Mouse (Mus musculus): Measurements from ENCODE around the gene Tyrobp.
A peak's percentile ranks its signal among the peaks of the same experiment; 100 is the strongest.

Tyrobp gene

GRCm38 (mm10) chr7:30413596-30413995 is at the start of gene Tyrobp:
Gene Tyrobp, plus strand, starts transcription at chr7:30413760.
- DNase-seq (ENCODE audit: low spot score): no peak

GRCm38 (mm10) chr7:30367466-30367865 is 46.1 kb upstream of the Tyrobp start:
- no peak for DNase-seq (ENCODE audit: low spot score)

- DNase-seq (ENCODE audit: low spot score): peak; percentile 91
Measured at GRCm38 (mm10) chr7:30373501-30373962, 40.0 kb upstream of the Tyrobp start.

DNA sequence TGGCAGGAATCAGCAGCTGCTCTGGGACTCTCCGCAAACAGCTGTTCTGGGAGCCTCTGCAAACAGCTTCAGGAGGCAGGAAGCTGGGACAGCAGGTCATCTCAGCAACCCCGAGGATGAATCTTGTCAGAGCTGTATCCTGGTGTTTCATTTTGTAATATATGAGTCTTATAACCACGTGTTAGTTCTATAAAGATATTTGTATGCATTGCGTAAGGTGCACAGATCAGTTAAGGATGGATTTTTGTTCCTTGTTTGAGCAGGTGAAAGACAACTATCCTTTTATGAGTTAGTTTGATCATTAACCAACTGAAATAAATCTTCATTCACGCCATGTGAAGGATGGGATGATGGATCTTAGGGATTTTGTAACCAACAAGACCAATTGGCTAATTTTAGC is 33.5 kb upstream of the Tyrobp start:
- DNase-seq (ENCODE audit: low spot score): no peak

- no peak for DNase-seq (ENCODE audit: low spot score)
Measured at GRCm38 (mm10) chr7:30384106-30384505, 29.5 kb upstream of the Tyrobp start.

DNA sequence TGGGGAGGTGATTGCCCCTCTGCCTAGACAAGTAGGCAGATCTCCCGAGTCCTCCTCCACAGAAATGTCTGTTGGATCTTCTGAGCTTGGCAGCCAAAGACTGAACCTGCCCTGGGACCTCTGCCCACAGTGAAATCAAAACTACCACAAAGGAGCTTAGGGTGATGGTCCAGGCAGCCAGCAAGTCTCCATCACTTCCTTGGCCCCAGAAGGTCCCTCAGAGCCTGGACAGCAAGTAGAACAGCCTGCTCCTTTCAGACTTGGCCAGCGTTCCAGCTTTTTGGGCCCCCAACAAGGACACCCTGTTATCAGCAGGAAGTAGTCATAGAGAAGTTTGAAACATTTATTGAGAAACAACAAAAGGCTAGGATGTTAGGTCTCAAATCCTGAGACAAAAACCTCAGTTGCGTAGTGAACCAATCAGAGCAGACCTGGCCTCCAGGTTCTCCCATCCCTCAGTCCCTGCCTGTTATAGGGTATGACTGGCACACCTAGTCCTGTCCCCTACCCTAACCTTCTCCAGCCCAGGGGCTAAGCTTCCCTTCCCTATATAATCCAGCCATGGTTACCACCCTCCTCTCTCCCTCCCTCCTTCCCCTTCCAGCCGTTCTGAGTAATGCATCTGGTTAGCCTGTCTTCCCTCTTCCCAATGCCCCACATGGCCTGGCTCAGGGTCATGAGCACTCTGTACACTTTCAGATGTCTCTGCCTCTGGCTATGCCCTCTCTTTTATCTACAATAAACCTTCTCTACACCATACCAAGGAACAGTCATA is 20.6 kb upstream of the Tyrobp start:
- DNase-seq (ENCODE audit: low spot score): no peak

DNA sequence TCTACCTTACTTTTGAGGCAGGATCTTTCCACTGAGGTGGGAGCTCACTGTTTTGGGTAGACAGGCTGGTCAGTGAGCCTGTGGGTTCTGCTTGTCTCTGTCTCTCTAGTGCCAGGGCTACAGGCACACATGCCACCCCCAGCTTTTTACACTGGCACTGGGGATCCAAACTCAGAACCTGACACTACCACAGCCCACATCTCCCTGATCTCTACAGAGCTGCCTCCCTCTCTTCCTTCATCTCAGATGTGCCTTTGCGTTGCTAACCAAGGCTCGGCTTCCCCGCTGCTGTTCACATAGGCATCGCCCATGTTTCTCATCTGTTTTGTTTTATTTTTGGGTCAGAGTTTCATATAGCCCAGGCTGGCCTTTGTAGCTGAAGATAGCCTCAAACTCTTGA is 19.9 kb upstream of the Tyrobp start:
- DNase-seq (ENCODE audit: low spot score): no peak

GRCm38 (mm10) chr7:30394379-30394778 is 19.2 kb upstream of the Tyrobp start:
- no peak for DNase-seq (ENCODE audit: low spot score)

- DNase-seq (ENCODE audit: low spot score): no peak
Measured at GRCm38 (mm10) chr7:30394871-30395270, 18.7 kb upstream of the Tyrobp start.

- DNase-seq (ENCODE audit: low spot score): no peak
Measured at GRCm38 (mm10) chr7:30399671-30400070, 13.9 kb upstream of the Tyrobp start.

DNA sequence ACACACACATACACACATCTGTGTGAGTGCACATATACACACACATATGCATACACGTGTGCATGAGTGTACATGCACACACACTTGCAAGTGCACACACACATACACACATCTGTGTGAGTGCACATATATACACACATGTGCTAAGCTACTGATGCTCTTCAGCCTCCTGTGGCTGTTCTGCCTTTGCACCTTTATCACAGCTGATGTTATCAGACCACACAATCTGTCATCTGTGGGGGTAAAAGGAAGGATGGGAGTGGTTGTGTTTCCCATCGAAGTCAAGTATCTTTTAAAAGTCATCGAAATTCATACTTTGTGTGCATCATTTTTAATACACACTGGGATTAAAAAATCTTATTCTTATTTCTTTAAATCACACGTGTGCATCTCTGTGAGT is 11.2 kb upstream of the Tyrobp start:
- no peak for DNase-seq (ENCODE audit: low spot score)

GRCm38 (mm10) chr7:30408639-30409038 is 4.9 kb upstream of the Tyrobp start:
- no peak for DNase-seq (ENCODE audit: low spot score)

DNA sequence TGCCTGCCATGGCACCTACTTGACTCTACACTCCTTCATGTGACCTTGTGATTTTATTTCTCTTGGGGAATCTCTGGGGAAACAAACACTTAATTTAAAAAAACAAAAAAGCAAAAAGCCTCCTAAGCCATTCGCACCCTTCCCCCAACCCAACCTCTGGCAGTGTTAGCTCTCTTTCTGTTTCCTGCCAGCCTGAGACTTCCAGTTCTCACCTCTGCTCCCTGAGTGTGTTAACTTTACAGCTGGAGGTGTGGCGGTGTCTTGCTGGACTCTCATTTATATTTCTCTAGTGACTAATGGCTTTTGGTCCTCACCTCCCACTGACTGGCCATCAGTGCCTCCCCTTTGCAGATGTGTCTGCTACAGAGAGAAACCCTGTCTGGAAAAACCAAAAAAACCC is 3.8 kb upstream of the Tyrobp start:
- no peak for DNase-seq (ENCODE audit: low spot score)

DNA sequence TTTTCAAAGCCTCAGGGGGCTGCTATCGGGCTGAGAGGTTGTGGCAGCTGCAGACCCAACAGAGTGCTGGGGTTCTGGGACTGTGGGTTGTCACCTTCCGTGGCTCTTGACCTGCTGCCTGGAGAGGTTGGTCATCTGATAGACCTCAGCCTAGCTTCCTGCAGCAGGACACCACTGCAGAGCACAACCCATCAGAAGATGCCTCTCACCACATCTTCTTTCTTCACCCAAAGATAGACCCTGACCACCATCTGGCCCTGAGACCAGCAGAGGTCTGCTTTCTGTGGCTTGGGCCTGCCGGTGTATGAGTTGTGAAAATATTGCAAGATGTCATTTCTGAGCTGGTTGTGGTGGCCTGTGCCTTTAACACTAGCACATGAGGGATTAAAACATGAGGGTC is 2.5 kb upstream of the Tyrobp start:
- no peak for DNase-seq (ENCODE audit: low spot score)

GRCm38 (mm10) chr7:30412735-30413147 is 819 bp upstream of the Tyrobp start:
- no peak for DNase-seq (ENCODE audit: low spot score)

DNA sequence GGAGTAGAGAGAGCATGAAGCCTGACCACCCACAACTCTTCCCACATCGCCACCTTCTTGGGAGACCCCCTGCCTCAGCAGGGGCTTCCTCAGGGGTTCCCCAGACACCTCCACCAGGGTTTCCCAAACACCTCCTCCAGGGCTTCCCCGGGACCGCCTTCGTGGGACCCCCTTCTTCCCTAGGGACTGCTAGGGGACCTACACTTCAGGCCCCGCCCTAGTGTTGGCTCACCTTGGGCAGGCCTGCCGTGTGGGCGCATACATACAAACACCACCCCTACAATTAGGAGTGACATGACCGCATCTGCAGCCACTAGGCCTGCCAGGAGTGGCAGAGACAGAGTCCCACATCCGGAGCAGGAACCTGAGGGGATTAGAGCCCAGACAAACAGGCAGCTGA is 4.3 kb downstream of the Tyrobp start:
- DNase-seq (ENCODE audit: low spot score): no peak

DNA sequence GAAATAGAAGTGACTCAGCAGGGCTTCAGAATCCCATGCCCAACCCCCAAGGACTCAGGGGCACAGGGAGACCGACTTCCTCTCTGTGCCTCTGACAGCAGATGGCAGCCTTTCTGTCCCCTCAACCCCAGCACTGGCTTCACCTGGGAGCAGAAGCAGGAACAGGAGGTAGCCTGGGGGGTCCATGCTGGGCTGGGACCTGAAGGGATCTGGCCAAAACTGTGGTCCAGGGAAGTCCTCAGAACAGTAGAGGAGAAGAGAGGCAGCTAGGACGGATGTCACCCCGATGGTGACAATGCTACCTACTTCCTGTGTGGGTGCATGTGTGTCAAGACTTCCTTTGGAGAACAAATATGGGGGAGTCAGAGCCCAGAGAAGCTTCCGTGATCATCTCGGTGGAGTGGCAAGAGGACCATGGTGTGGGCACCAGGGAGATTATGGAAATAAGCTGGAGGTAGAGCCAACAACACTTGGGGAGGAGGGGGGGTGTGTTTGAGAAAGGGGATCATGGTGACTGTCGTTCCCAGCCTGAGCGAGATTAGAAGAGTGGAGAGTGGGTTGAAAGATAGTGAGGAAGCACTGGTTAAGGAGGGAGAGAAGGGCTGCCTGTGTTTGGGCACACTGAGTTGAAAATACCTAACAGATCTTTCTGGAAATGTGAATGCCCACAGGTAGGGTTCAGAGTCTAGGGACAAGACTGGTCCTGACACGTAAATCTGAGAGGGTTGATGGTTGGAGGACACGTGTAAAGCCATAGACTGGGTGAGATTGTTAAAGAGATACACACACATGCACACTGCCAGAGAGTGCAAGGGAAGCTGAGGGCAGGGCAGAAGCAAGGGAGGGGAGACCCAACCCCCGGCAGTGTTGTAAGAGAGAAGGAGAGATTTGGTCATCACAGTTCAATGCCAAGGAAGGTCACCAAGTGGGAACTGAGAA is 6.3 kb downstream of the Tyrobp start, which contains the start of gene Hcst:
Hcst (minus strand) TSS at position 294 of the 939 bp plus-strand sequence.
- DNase-seq (ENCODE audit: low spot score): no peak

- DNase-seq (ENCODE audit: low spot score): no peak
Measured at GRCm38 (mm10) chr7:30420673-30421072, 7.1 kb downstream of the Tyrobp start.

DNA sequence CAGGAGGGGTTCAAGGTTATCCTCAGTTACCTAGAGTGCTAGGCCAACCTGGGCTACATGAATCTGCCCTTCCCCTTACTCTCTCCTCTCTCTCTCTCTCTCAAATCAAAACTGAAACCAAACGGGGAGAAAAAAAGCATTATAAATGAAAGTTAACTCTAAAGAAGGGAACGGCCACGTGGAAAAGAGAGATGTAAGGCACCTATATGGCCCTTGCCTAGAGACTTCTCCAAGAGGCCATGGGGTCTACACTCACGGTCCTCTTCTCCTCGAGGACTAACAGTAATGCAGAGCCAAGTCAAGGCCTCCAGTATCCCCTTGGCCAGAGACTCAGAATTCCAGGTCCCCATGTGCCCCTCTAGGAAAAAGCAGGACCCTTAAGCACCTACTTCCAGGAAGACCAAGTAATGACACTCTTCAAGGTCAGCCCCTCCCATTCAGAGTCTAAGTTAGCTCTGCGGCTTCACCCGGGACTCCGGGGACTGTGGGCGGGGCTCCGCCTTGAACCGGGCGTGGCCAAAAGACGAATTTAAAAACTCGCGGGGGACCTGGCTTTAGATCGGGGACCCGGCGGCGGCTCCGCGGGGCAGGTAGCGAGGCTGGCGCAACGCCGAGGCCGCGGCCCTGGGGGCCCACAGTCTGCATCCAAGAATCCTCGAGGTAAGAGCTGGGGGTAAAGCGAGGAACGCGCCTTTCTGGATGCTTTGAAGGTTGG is 7.8 kb downstream of the Tyrobp start, which contains the start of gene Nfkbid:
Nfkbid (plus strand) TSS at position 558 of the 715 bp plus-strand sequence.
- DNase-seq (ENCODE audit: low spot score): peak; percentile 63

- peak; percentile 90 for DNase-seq (ENCODE audit: low spot score)
Measured at GRCm38 (mm10) chr7:30421890-30422435, 8.4 kb downstream of the Tyrobp start.

DNA sequence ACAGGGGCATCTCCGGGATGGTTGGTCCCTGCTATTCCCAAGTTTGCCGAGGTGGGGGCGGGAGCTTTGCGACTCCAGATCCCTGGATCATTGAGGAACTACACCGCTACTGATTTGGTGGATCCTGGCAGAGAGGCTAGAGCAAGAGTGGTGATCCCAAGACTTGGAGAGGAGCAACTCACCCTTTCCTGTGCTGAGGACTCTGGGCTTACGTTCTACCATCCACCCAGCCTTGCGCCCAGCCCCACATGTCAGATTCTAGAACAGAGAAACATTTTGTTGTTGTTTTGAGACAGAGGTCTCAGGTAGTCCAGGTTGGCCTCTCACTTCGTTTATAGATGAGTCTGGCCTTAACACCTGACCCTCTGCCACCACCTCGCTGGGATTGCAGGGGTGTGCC is 9.0 kb downstream of the Tyrobp start:
- no peak for DNase-seq (ENCODE audit: low spot score)
